Mouse (Mus musculus) ovary, adult 18-20 months (tissue): ENCODE measurements around the gene Cdh3.

Experiments used
- DNase-seq: peaks from one replicate; pipeline ENCODE4 v3.0.0; 2022; ENCODE audit warnings: low spot score, mixed read lengths

The Cdh3 gene

DNA sequence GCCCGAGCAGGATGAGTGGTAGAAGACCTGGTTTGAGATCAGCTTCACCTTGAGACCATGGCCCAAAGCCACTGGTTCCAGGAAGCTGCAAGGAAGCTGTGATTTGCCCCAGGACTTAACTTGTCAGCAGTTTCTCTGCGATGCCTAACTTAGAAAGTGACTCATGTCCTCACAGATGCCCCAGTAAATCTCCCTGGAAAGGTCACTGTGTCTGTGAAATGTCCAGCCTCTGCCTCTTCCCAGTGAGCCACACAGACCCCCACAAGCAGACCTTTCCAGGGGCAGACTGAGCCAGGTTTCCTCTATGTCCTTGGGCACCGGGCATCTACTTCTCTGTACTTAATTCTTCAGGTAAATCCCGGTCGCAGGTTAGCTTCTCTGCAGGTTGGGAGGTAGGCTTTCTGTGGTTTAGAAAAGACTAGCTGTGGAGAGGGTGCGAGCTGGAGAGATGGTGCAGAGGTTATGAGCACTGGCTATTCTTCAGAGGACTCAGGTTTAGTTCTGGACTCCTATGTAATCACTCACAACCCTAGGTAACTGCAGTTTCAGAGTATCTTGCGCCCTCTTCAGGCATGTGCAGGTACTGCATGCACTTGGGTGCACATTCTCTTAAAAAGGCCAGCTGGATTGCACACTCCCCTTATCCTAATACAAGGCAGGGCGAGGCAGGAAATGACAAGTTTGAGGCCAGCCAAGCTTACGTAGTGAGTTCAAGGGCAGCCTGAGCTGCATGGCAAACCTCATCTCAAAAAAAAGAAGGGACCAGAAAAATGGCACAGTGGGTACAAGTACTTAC is 16.7 kb downstream of the Cdh3 start:
- no peak for DNase-seq

DNA sequence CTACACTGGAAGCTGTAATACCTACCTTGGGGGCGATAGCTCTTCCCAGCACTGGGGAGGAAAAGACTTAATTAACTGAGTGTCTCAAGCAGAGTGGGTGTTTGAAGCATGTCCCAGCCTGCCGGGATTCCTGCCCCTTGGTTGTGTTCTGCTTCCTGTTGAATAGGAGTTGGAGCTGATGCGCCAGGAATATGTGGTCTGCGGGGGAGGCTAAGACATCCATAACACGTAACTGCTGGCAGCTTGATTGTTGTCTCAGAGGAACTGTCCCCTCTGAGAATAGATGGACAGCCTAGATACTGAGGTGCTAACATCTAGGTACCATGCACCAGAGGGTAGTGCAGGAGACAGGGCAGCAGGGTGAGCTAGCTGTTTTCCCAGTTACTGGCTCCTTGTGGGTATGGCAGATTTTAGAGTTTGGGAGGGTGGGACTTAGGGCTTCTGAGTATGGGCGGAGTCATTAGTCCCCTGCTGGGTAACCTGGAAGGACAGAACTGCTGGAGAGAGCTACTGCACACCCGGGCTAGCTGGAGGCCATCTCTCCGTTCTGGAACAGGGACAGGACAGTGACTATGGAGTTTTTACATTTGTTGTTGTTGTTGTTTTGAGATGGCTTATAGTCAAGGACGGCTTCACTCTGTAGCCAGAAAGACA is 18.0 kb downstream of the Cdh3 start:
- DNase-seq, result no peak

DNA sequence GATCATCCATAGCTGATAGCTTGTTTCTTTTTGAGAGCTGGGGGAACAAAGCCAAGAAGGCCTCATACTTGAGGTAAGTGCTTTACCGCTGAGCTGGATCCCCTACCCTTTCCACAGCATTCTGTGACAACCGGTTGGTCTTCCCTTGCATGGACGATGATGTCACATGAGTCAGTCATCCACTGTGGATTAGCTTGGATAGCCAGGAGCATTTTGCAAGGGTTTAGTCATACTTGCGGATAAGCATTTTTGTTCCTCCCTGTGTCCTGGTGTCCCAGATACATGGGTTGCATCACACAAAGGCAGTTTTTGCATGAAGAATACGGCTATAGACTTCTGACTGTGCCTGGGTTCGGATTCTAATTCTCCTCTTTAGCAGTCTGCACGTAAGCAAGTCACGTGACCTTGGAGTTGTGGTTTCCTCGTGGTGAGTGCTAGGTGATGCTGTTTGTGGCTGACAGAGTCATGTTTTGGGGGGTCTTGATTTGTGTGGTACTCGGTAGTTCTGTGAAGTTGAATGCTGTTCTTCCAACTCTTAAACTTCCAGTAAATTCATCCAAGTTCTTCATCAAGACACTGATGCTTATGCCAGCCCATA is 19.3 kb downstream of the Cdh3 start:
- DNase-seq, result no peak

- DNase-seq, result no peak
Measured at GRCm38 (mm10) chr8:106530566-106530965, 19.9 kb downstream of the Cdh3 start.

GRCm38 (mm10) chr8:106533709-106534108 is 23.0 kb downstream of the Cdh3 start:
- DNase-seq, result no peak

DNA sequence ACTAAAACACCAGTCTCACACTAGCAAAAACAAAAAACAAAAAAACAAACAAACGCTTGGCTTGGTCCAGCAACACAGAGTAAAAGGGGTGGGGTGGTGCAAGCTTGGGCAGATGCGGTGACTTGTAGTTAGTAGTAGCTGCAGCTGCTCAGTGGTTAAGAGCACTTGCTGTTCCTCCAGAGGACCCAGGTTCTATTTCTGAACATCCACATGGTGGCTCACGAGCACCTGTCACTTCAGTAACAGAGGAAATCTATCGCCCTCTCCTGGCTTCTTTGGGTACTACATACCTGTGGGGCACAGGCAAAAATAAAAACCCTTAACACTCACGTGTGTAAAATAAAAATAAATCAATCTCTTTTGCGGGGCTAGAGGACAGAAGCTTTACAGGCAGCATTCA is 23.8 kb downstream of the Cdh3 start:
- DNase-seq, result no peak

GRCm38 (mm10) chr8:106535448-106535847 is 24.8 kb downstream of the Cdh3 start:
- no peak for DNase-seq

- DNase-seq, result no peak
Measured at GRCm38 (mm10) chr8:106539193-106539592, 28.5 kb downstream of the Cdh3 start.

DNA sequence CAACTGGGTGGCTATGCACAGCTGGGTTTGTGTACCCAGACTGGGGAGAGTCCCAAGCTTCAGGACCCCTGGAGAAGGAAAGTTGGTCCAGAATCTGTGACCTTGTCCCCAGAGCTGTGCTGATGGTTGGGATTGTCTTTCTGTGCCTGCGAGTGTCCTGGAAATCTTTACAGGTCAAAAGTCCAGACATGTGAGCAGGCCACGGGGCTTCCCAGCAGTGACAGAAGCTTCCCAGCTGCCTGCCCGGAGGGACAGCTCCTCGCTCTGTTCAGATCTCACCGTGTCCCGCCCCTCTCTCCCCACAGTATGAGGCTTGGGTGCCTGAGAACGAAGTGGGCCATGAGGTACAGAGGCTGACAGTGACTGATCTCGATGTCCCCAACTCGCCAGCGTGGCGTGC is 30.3 kb downstream of the Cdh3 start:
- no peak for DNase-seq

DNA sequence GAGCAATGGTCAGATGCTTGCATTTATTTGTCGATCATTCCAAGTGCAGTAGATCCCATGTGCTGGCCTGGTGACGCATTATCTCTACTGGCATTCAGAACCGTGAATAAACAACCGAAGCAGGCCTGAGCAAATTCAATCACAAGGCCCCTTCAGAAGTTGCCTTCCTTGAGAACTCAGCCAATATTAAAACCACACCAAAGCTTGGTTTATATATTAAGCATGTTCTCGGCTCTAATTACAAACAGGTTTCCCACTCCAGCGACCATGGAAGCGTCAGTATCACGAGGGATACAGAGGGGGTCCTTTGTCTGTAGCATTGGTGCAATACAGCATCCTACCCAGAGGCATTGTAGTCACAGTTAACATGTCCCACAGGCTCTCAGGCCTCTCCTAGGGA is 32.4 kb downstream of the Cdh3 start:
- DNase-seq, result no peak

GRCm38 (mm10) chr8:106545149-106545548 is 34.5 kb downstream of the Cdh3 start:
- no peak for DNase-seq

GRCm38 (mm10) chr8:106546746-106547145 is 36.1 kb downstream of the Cdh3 start:
- DNase-seq, result no peak

- DNase-seq, result no peak
Measured at GRCm38 (mm10) chr8:106548366-106548936, 37.8 kb downstream of the Cdh3 start.

DNA sequence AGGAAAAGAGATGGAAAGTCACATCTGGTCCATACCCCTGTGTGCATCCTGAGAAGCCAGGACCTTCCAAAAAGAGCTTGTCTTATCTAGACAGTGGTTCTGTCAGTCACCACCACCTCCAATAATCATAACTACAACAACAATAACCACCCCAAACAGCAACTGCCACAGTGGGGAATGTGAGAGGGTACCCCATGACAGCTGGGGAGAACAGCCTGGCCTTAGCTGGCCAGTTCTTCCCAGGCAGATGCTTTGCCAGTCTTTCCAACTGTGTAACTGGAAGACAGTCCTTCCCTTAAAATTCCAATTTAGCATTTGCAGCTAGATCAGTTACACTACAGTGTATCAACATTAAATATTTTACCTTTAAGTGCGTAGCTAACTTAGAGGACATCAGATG is 40.2 kb downstream of the Cdh3 start:
- no peak for DNase-seq

DNA sequence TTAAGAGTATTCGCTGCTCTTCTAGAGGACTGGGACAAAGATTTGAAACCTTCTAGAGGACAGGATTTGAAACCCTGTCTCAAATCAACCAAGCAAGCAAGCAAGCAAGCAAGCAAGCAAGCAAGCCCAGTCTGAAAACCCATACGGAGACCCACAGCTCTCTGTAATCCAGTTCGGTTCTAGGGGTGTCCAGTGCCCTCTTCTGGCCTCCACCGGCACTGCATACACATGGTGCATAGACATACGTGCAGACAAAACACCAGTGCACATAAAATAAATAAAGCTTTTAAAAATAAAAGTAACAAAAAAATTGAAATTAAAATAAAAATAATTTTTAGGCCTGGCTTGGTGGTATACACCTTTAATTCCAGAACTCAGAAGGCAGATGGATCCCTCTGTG is 43.3 kb downstream of the Cdh3 start:
- no peak for DNase-seq

DNA sequence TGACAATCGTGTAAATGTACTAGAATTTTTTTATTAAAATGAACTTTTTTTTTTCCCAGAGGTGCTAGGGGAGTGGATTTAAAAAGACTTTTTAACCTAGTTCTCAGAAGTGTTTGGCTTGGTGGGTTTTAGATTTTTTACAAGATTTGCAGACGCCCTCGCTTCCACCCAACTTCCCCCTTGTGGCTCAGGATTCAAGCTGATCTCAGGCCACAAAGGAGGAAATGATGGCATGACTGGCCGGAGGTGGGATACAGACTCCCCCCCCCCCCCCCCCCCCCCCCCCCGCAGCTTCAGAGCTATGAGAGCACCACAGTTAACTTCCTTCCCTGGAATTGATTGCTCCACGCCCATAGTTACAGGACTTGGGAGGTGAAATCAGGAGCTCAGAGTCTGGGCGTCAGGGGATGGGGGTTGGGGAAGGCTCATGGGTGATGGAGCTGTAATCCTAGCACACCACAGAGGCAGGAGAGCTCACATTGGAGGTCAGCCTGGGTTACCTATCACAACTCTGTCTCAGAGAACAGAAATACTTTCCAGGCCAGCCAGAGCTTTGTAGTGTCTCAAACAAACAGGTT is 45.5 kb downstream of the Cdh3 start:
- DNase-seq, result no peak

DNA sequence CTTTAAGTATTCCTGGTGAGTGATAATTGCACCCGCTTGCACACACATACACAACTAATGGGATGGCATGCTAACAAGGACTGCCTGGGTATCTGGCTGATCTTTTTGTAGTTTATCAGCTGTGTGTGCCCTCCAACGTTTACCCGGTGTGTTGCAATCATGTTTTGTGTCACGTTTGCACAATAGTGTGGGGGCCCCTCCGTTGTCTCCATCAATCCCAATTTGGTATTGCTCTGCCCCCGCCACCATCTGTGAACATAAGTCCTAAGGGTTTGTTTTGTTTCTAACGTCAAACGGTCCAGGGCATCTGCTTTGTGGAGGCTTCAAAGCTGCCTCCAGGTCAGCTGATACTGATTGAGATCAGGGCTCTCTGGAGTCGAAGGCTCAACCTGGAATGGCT is 49.2 kb downstream of the Cdh3 start:
- DNase-seq, result no peak

DNA sequence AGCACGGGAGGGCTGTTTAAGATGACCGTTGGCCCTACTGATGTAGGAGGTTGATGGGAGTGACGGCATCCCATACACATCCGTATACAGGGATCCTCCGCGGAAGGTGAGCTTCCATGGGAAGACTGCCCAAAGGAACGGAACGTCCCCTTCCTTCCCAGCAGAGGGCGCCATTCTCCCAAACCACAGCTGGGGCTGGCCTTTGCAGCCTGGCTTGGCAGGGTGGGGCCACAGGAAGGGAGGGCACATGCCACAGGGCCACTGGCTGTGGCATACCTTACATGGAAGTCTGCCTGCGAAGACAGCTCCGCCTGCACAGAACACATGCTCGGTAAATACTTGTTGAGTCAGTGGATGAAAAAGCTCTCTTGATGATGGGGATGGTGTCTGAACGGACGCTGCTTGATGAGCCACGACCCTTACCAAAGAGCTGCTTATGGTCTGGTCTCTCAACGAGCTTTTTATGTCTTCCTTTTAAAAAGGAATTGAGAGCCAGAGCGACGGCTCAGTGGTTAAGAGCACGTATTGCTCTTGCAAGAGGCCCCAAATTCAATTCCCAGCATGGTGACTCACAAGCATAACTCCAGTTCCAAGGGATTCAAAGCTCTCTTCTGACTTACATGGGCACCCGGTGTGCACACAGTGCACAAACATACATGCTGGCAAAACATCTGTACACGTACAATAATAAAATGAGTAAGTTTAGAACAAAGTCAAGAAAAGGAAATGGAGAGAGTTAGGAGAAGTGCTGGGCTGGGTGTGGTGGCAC is 50.6 kb downstream of the Cdh3 start:
- peak; percentile 60 for DNase-seq

- no peak for DNase-seq
Measured at GRCm38 (mm10) chr8:106563691-106564182, 53.0 kb downstream of the Cdh3 start.

GRCm38 (mm10) chr8:106569006-106569405 is 58.3 kb downstream of the Cdh3 start:
- DNase-seq, result no peak

GRCm38 (mm10) chr8:106570386-106570785 is 59.7 kb downstream of the Cdh3 start:
- no peak for DNase-seq
